Mouse (Mus musculus) fibroblast of lung, adult 2 months (primary cell): ENCODE results near the gene Mcmbp.
"Not testable (repeated sequence)": the region's sequence is repeated elsewhere in the genome, so short reads cannot be mapped to it uniquely, and the experiment has no call there.

Experiments used
- DNase-seq: peaks from one replicate; pipeline ENCODE4 v3.0.0-alpha.2; 2011; ENCODE audit warnings: low read depth

Gene Mcmbp

DNA sequence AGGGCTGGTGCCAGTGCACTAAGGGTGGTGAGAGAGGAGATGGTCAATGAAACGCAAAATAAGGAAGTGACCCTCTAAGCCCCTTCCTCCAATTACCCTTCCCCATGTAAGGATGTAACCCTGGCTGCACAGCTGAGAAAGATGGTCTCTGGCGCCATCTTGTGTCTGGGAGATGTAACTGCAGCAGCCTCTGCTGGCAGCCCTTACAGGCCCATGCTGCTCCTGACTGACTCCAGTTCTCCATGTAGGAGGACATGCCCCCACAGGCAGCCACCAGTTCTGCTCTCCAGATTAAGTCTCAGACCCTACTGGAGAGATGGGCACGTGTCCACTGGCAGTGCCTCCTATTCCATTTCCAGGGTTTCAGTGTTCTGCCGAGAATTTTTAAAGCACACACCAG lies 34.6 kb downstream of the Mcmbp start:
- no peak for DNase-seq

DNA sequence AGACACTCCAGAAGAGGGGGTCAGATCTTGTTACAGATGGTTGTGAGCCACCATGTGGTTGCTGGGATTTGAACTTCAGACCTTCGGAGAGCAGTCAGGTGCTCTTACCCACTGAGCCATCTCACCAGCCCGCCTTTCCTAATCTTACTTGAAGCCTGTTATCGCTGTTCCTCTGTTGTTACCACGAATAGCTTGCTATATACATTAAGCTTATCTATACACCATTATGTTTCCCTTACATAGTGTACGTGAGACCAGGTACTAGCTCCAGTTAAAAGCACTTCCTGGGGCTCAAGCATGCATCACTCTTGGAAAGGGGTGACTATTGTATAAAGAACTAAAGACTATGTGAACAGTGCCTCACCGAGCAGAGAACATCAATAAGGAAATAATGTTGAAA lies 40.3 kb downstream of the Mcmbp start:
- not testable (repeated sequence) for DNase-seq

- no peak for DNase-seq
These were observed 45.4 kb downstream of the Mcmbp start for GRCm38 (mm10) chr7:128694848-128695247.

DNA sequence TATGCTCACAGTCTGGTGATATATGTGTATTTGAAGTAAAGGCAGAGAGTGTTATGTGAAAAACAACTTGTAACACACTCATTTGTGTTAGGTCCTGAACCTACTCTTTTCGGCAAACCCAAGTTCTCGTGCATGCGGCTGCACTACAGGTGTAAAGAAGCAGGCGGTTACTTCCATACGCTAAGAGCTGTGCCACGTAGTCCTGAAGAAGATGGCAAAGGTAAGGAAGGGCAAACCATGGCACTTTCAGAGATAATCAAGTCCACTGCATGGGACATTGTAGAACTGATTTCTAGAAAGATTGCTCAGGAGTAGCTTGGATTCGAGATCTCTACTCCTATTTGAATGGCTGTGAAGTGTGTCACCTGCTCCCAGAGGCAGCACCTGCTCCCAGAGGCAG lies 48.1 kb downstream of the Mcmbp start:
- no peak for DNase-seq

GRCm38 (mm10) chr7:128690796-128691195 lies 49.5 kb downstream of the Mcmbp start:
- DNase-seq: no peak

- peak; percentile 51 for DNase-seq
These were observed 50.2 kb downstream of the Mcmbp start for GRCm38 (mm10) chr7:128690070-128690469.

DNA sequence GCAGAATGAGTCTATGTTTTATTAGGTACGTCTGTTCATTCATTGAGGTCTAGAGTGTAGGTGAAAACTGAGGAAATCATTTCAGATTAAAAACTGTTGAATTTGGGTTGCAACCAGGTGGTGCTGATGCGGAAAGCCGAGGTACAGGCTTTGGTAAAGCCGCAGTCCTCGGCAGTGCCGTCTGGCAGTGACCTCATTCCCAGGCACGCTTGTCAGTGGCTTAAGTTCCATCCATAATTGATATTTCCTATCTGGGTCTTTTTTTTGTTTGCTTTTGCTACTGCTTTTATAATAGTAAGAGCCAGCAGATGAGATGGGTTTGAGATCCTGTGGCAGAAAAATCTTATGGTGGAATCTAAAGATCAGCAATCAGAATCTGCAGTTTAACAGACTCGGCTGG lies 50.9 kb downstream of the Mcmbp start:
- no peak for DNase-seq

DNA sequence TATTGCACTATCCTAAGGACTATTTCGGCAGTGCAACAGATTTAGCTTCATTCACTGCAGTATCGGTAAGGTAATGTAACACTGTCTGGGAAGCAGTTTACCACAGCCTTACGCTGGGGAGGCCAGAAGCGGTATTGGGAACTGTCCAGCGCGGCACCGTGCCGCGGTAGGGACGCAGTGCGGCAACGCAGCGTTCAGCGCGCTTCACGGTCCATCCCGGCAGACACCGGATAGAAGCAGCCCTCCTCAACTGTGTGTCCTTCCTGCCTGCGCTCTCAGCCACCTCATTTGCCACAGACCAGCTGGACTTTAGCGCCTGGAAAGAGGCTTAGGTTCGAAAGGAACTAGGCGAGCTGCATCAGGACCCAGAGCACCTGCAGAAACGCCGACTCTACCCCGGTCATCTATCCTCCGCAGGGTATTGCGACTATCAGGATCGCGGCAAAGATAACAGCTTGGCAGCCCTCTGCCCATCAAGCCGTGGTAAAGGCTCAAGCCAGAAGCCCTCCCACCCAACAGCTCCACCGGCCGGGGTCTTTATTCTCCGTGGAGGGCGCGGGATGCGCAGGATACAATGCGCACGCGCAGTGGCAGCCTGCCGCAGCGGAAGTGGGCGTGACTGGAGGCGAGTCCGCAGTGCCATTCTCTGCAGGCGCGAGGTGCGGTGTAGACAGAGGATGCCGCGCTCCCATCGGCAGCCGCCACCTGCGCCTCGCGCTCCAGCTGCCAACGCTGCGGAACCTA lies 52.3 kb downstream of the Mcmbp start:
- no peak for DNase-seq

DNA sequence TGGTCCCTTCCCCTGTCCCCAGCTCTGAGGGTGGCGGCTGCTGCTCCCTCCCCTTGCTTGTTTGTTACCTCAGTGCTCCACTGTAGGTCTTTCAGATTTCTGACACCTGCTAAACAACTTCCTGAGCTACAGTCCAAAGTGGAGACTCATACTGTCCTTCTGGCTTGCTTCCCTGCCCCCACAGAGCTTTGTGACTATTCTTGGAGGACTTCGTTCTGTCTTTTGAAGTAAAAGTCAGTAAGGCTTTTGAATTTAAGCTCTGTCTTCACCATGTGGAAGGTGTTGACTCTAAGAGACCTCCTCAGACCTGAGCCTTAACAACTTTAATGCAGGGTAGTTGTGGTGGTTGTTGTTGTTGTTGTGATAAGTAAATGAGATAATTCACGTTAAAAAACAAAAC lies 61.7 kb downstream of the Mcmbp start:
- DNase-seq: no peak

- DNase-seq: peak; percentile 62
These were observed 67.8 kb downstream of the Mcmbp start for GRCm38 (mm10) chr7:128672408-128673010.

GRCm38 (mm10) chr7:128671952-128672351 lies 68.3 kb downstream of the Mcmbp start:
- DNase-seq: peak; percentile 78

- DNase-seq: no peak
These were observed 71.5 kb downstream of the Mcmbp start for GRCm38 (mm10) chr7:128668831-128669230.

DNA sequence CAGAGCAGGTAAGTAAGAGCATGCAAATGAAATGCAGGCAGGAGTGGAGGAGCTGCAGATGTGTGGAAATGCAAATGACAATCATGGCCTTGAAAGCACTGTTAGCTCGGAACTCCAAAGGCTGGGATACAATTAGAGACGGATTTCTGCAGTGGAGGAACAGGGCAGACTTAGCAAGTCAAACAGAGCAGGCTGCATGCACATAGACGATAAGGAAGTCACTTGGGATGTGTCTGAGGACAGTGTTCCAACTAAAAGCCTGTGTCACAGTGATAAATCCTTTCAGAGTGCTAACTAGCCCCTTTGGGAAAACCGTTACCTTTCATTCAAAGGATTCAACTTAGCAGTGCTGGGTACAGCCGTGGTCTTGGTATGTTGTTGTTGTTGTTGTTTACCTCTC lies 72.5 kb downstream of the Mcmbp start:
- DNase-seq: no peak

- DNase-seq: no peak
These were observed 75.4 kb downstream of the Mcmbp start for GRCm38 (mm10) chr7:128664861-128665377.

DNA sequence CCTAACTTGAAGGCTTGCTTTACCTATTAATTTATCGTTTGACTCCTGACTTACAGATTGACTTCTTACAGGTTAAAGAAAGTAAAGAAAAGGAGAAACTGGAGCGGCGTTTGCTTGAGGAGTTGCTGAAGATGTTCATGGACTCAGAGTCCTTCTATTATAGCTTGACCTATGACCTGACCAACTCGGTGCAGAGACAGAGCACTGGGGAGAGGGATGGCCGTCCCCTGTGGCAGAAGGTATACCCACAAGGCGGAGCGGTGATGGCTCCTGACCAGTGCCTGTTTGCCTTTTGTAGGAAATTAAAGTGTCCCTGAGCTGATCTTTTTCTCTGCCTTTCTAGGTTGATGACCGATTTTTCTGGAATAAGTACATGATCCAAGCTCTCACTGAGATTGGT lies 76.4 kb downstream of the Mcmbp start:
- no peak for DNase-seq

DNA sequence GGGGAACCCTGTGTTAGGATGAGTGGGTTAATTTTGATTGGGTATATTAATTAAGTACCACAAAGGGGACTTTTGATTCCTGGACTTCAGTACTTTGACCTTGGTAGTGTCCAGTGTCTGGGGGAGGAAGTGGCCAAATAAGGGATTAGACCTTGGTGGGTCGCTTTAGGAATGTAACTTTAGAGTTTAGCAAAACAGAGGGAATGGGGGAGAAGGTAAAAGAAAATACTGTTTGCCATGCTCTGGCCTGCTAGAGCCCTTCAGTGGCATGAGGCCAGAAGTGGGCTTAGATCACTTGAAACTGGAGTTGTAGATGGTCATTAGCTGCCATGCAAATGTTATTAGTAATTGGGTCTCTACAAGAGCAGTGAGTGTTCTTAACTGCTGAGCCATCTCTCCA lies 83.3 kb downstream of the Mcmbp start:
- DNase-seq: no peak
